Mouse (Mus musculus): ENCODE results near the gene Hist3h2a. TPM values are rescaled to one million over a fixed set of nuclear protein-coding genes. Genes with fewer than 3 reads are reported as not detected.

Hist3h2a gene
- polyA plus RNA-seq (2015; fragmentation: Nextera tagmentation; extraction: Ambion mirVana) = 27.2 and 28.3 TPM in 2 replicates

- Histone ChIP-seq H3K27me3 (replicated peaks) (no peaks in the 10 kb centered on the region), H3K4me3 (replicated peaks) (peak within 1 kb of the TSS; percentile 82), H3K4me2 (replicated peaks) (peak within 1 kb of the TSS; percentile 88), H3K27ac (peak within 1 kb of the TSS; percentile 100), H3K9me3 (no peaks in the 10 kb centered on the region), H3K9ac (peak within 1 kb of the TSS; percentile 95), H3K4me1 (replicated peaks) (peaks cover 25% of the 10 kb centered on the region), H3K36me3 (no peaks in the 10 kb centered on the region)
- under 1% methylated on average over 49 of the region's 49 CpGs for WGBS
- peak; percentile 95 for ATAC-seq
These were observed at the start of gene Hist3h2a, which contains the start of gene Trim17 for GRCm38 (mm10) chr11:58954420-58955142. Gene Hist3h2a, plus strand, starts transcription at chr11:58954685. Gene Trim17, plus strand, starts transcription at chr11:58954685.

- no peaks in the 10 kb centered on the region for H3K27me3 ChIP-seq (replicated peaks)
- 57% methylated on average over 6 of the region's 6 CpGs for WGBS
- H3K4me2 ChIP-seq (replicated peaks) = no peak overlapping the region; the same call in 1 of the 2 replicates
- H3K36me3 ChIP-seq = 0 out of 2 replicates have a peak, but pooled peaks cover 6% of the 10 kb centered on the region
- ATAC-seq = no peak
- no peaks in the 10 kb centered on the region for H3K9me3 ChIP-seq
- no peak overlapping the region for H3K9ac ChIP-seq
- no peak overlapping the region for H3K27ac ChIP-seq
- H3K4me3 ChIP-seq (replicated peaks) = no peak overlapping the region
- H3K4me1 ChIP-seq (replicated peaks) = 0 out of 2 replicates have a peak, but pooled peaks cover 6% of the 10 kb centered on the region
These were observed 49.6 kb upstream of the Hist3h2a start for GRCm38 (mm10) chr11:58904838-58905237.

GRCm38 (mm10) chr11:58913776-58914175 lies 40.7 kb upstream of the Hist3h2a start:
- Histone ChIP-seq H3K4me2 (replicated peaks) (no peak overlapping the region; the same call in 1 of the 2 replicates), H3K27me3 (replicated peaks) (no peaks in the 10 kb centered on the region), H3K27ac (no peak overlapping the region), H3K4me1 (replicated peaks) (no peaks in the 10 kb centered on the region), H3K9ac (no peak overlapping the region), H3K4me3 (replicated peaks) (no peak overlapping the region), H3K9me3 (no peaks in the 10 kb centered on the region), H3K36me3 (no peaks in the 10 kb centered on the region)
- ATAC-seq = no peak
- whole genome bisulfite sequencing = 62% methylated on average over 1 of the region's 1 CpGs

GRCm38 (mm10) chr11:58914461-58915028 lies 39.9 kb upstream of the Hist3h2a start:
- Histone ChIP-seq H3K27me3 (replicated peaks) (no peaks in the 10 kb centered on the region), H3K27ac (no peak overlapping the region), H3K4me3 (replicated peaks) (peak overlapping the region; percentile 31), H3K36me3 (no peaks in the 10 kb centered on the region), H3K9me3 (no peaks in the 10 kb centered on the region), H3K9ac (peak overlapping the region; percentile 46), H3K4me2 (replicated peaks) (peak overlapping the region; percentile 76), H3K4me1 (replicated peaks) (no peaks in the 10 kb centered on the region)
- WGBS = 11% methylated on average over 17 of the region's 17 CpGs
- peak; percentile 48 for ATAC-seq

GRCm38 (mm10) chr11:58916879-58917744 lies 37.4 kb upstream of the Hist3h2a start:
- H3K27ac ChIP-seq = no peak overlapping the region
- H3K9me3 ChIP-seq = no peaks in the 10 kb centered on the region
- no peaks in the 10 kb centered on the region for H3K36me3 ChIP-seq
- WGBS = 53% methylated on average over 14 of the region's 14 CpGs
- no peak overlapping the region for H3K9ac ChIP-seq
- peak; percentile 63; the same call in 1 of the 2 replicates for ATAC-seq
- no peak overlapping the region for H3K4me3 ChIP-seq (replicated peaks)
- no peaks in the 10 kb centered on the region for H3K4me1 ChIP-seq (replicated peaks)
- no peaks in the 10 kb centered on the region for H3K27me3 ChIP-seq (replicated peaks)
- H3K4me2 ChIP-seq (replicated peaks) = no peak overlapping the region

- no peak within 1 kb of the TSS for H3K4me2 ChIP-seq (replicated peaks)
- no peaks in the 10 kb centered on the region for H3K27me3 ChIP-seq (replicated peaks)
- H3K9me3 ChIP-seq = no peaks in the 10 kb centered on the region
- H3K36me3 ChIP-seq = no peaks in the 10 kb centered on the region
- H3K27ac ChIP-seq = no peak within 1 kb of the TSS
- no peak for ATAC-seq
- H3K9ac ChIP-seq = no peak within 1 kb of the TSS
- no peak within 1 kb of the TSS for H3K4me3 ChIP-seq (replicated peaks)
- 80% methylated on average over 12 of the region's 12 CpGs for WGBS
- no peaks in the 10 kb centered on the region for H3K4me1 ChIP-seq (replicated peaks)
These were observed 36.6 kb upstream of the Hist3h2a start, which contains the start of gene Btnl10 for GRCm38 (mm10) chr11:58917745-58918366. Gene Btnl10, plus strand, starts transcription at chr11:58917908.

- ATAC-seq = no peak
- Histone ChIP-seq H3K4me3 (replicated peaks) (no peak overlapping the region), H3K4me1 (replicated peaks) (no peaks in the 10 kb centered on the region), H3K27ac (no peak overlapping the region), H3K9me3 (no peaks in the 10 kb centered on the region), H3K36me3 (no peaks in the 10 kb centered on the region), H3K4me2 (replicated peaks) (no peak overlapping the region), H3K27me3 (replicated peaks) (no peaks in the 10 kb centered on the region), H3K9ac (no peak overlapping the region)
- 72% methylated on average over 5 of the region's 5 CpGs for WGBS
These were observed 35.7 kb upstream of the Hist3h2a start for GRCm38 (mm10) chr11:58918759-58919158.

- no peaks in the 10 kb centered on the region for H3K27me3 ChIP-seq (replicated peaks)
- H3K9me3 ChIP-seq = no peaks in the 10 kb centered on the region
- H3K27ac ChIP-seq = no peak overlapping the region
- H3K4me1 ChIP-seq (replicated peaks) = no peaks in the 10 kb centered on the region
- no peak overlapping the region for H3K4me3 ChIP-seq (replicated peaks)
- H3K4me2 ChIP-seq (replicated peaks) = no peak overlapping the region
- no peaks in the 10 kb centered on the region for H3K36me3 ChIP-seq
- ATAC-seq = no peak
- no peak overlapping the region for H3K9ac ChIP-seq
- 77% methylated on average over 9 of the region's 9 CpGs for WGBS
These were observed 32.1 kb upstream of the Hist3h2a start for GRCm38 (mm10) chr11:58922420-58922819.

- Histone ChIP-seq H3K4me3 (replicated peaks) (no peak overlapping the region), H3K9ac (no peak overlapping the region), H3K9me3 (no peaks in the 10 kb centered on the region), H3K27ac (no peak overlapping the region), H3K4me1 (replicated peaks) (0 out of 2 replicates have a peak, but pooled peaks cover 7% of the 10 kb centered on the region), H3K4me2 (replicated peaks) (no peak overlapping the region), H3K36me3 (peaks cover 6% of the 10 kb centered on the region; the same call in 1 of the 2 replicates), H3K27me3 (replicated peaks) (no peaks in the 10 kb centered on the region)
- ATAC-seq = peak; percentile 35; the same call in 1 of the 2 replicates
- 54% methylated on average over 2 of the region's 3 CpGs for WGBS
These were observed 27.8 kb upstream of the Hist3h2a start for GRCm38 (mm10) chr11:58926651-58927050.

- H3K9me3 ChIP-seq = no peaks in the 10 kb centered on the region
- H3K27ac ChIP-seq = no peak overlapping the region
- no peaks in the 10 kb centered on the region for H3K27me3 ChIP-seq (replicated peaks)
- WGBS = 58% methylated on average over 2 of the region's 2 CpGs
- no peak overlapping the region for H3K9ac ChIP-seq
- H3K36me3 ChIP-seq = peaks cover 6% of the 10 kb centered on the region; the same call in 1 of the 2 replicates
- H3K4me1 ChIP-seq (replicated peaks) = 0 out of 2 replicates have a peak, but pooled peaks cover 10% of the 10 kb centered on the region
- H3K4me2 ChIP-seq (replicated peaks) = no peak overlapping the region
- H3K4me3 ChIP-seq (replicated peaks) = no peak overlapping the region
- ATAC-seq = no peak
These were observed 27.4 kb upstream of the Hist3h2a start for GRCm38 (mm10) chr11:58927053-58927452.

GRCm38 (mm10) chr11:58927790-58928651 lies 26.5 kb upstream of the Hist3h2a start:
- ATAC-seq = peak; percentile 65
- WGBS = 20% methylated on average over 20 of the region's 20 CpGs
- Histone ChIP-seq H3K27ac (peak overlapping the region; percentile 42), H3K4me2 (replicated peaks) (peak overlapping the region; percentile 46), H3K4me1 (replicated peaks) (0 out of 2 replicates have a peak, but pooled peaks cover 10% of the 10 kb centered on the region), H3K4me3 (replicated peaks) (peak overlapping the region; percentile 17; the same call in 1 of the 2 replicates), H3K9ac (0 out of 2 replicates have a peak overlapping the region, but pooled peaks have one; percentile 5), H3K9me3 (no peaks in the 10 kb centered on the region), H3K36me3 (peaks cover 10% of the 10 kb centered on the region), H3K27me3 (replicated peaks) (no peaks in the 10 kb centered on the region)
